Mouse (Mus musculus) heart, postnatal 0 days (tissue): ENCODE measurements around the gene Ndufv1. TPM values are rescaled to one million over a fixed set of nuclear protein-coding genes. Genes with fewer than 3 reads are reported as not detected.

Experiments used
- ATAC-seq: fragments of 200-750 bp; cut with Nextera tagmentation; 2 replicates; pipeline ENCODE4 v1.8.0; 2017; ENCODE audit warnings: low read depth, moderate number of reproducible peaks, moderate library complexity; ENCODE audit not compliant: insufficient read depth
- DNase-seq: peaks from one replicate; pipeline ENCODE4 v3.0.0-alpha.2; 2016; ENCODE audit warnings: low spot score
- H3K27ac ChIP-seq: fragments of 300-500 bp; sonication (generic); 2 replicates; pipeline ENCODE4 v1.5.1; 2014; ENCODE audit warnings: low read depth, mild to moderate bottlenecking
- H3K27me3 ChIP-seq: fragments of 300-500 bp; sonication (generic); 2 replicates; pipeline ENCODE4 v1.6.1; 2014; ENCODE audit warnings: low read length, mixed read lengths; ENCODE audit not compliant: control insufficient read depth, insufficient read depth
- H3K36me3 ChIP-seq: fragments of 300-500 bp; sonication (generic); replicated peaks from 2 replicates; pipeline ENCODE4 v1.6.1; 2014; ENCODE audit warnings: low read length, mixed read lengths; ENCODE audit not compliant: control insufficient read depth, insufficient read depth
- H3K4me1 ChIP-seq: fragments of 300-500 bp; sonication (generic); 2 replicates; pipeline ENCODE4 v1.6.1; 2014; ENCODE audit warnings: antibody characterized with exemption; ENCODE audit not compliant: control insufficient read depth, insufficient read depth
- H3K4me2 ChIP-seq: fragments of 300-500 bp; sonication (generic); 2 replicates; pipeline ENCODE4 v1.6.1; 2014; ENCODE audit warnings: low read depth, mild to moderate bottlenecking, low read length, moderate library complexity
- H3K4me3 ChIP-seq: fragments of 300-500 bp; sonication (generic); 2 replicates; pipeline ENCODE4 v1.5.1; 2014; ENCODE audit warnings: low read depth, low read length
- H3K9ac ChIP-seq: fragments of 300-500 bp; sonication (generic); replicated peaks from 2 replicates; pipeline ENCODE4 v1.6.1; 2014; ENCODE audit warnings: low read depth, low read length, mixed read lengths
- H3K9me3 ChIP-seq: fragments of 300-500 bp; sonication (generic); replicated peaks from 2 replicates; pipeline ENCODE4 v1.6.1; 2016; ENCODE audit warnings: low read length; ENCODE audit not compliant: control insufficient read depth
- CTCF ChIP-seq: IDR thresholded peaks from 2 replicates; pipeline ENCODE4 v1.5.1; 2016; ENCODE audit warnings: antibody characterized with exemption, control low read depth, low read depth
- EP300 ChIP-seq: IDR thresholded peaks from 2 replicates; pipeline ENCODE4 v1.6.1; 2016; ENCODE audit warnings: antibody characterized with exemption, low read depth
- WGBS: fragments of 180-500 bp; shearing (Covaris S2); extraction: QIAGEN DNeasy Blood & Tissue Kit; methylation state at CpG from one replicate; pipeline ENCODE4 v1.1.7; 2014; 5-methylcytosine and 5-hydroxymethylcytosine counted together
- polyA plus RNA-seq: library from polyadenylated mRNA; unstranded; fragments of >200 nt; fragmentation: Nextera tagmentation; extraction: Ambion mirVana; gene quantifications from 2 replicates; pipeline ENCODE4 v1.2.1, GENCODE M21; 2015
- total RNA-seq: library from RNA; depleted of rRNA; stranded (reverse); fragments of >200 nt; gene quantifications from 2 replicates; pipeline ENCODE4 v1.2.3, GENCODE M21; 2014; ENCODE audit warnings: low replicate concordance

The Ndufv1 gene
- total and polyA plus RNA-seq, 2 experiments from 2014 or later: 941 to 1,090 TPM

DNA sequence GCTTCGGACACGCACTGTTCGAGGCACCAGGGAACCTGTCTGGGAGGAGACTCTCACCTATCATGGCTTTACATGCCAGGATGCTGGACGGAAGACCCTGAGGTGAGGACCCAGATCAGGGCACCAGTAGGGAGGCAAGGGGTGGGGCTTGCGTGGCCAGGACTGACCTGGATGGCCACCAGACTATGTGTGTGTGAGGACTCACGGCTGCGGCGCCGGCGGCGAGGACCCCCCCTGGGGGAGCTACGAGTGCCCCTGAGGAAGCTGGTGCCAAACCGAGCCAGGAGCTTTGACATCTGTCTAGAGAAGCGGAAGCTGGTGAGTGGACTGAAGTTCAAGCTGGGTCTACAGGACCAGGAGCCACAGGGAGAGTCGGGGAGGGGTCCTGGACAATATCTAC, 8.3 kb downstream of the Ndufv1 start:
- Histone ChIP-seq H3K36me3 (peaks cover 37% of the 10 kb centered on the region), H3K9ac (peak overlapping the region; percentile 12; the same call in 1 of the 2 replicates), H3K4me2 (peak overlapping the region; percentile 49), H3K27me3 (no peaks in the 10 kb centered on the region), H3K4me3 (peak overlapping the region; percentile 25; the same call in 1 of the 2 replicates), H3K27ac (peak overlapping the region; percentile 33; the same call in 1 of the 2 replicates), H3K9me3 (no peaks in the 10 kb centered on the region), H3K4me1 (peaks cover 39% of the 10 kb centered on the region)
- TF ChIP-seq EP300 (no peak), CTCF (no peak)
- DNase-seq: no peak
- 66% methylated on average over 15 of the region's 15 CpGs for whole genome bisulfite sequencing
- ATAC-seq: no peak

DNA sequence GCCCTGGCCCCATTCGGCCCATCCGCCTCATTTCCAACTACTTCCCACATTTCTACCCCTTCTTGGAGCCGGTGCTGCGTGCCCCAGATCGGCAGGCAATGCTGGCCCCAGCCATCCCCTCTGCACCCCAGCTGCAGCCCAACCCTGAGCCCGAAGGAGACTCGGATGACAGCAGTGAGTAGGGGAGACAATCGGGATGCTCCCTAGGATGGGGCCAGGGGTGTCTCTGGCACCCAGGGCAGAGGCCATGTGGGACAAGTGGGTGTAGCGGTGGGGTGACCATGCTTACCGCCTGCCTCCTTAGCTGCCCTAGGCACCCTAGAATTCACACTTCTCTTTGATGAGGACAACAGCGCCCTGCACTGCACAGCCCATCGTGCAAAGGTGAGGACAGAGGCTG, 9.0 kb downstream of the Ndufv1 start:
- Histone ChIP-seq H3K4me3 (peak overlapping the region; percentile 25), H3K27me3 (no peaks in the 10 kb centered on the region), H3K9ac (peak overlapping the region; percentile 31; the same call in 1 of the 2 replicates), H3K4me2 (peak overlapping the region; percentile 49), H3K9me3 (no peaks in the 10 kb centered on the region), H3K4me1 (peaks cover 39% of the 10 kb centered on the region), H3K27ac (peak overlapping the region; percentile 85), H3K36me3 (peaks cover 30% of the 10 kb centered on the region)
- no peak for TF ChIP-seq CTCF
- no peak for TF ChIP-seq EP300
- 54% methylated on average over 12 of the region's 12 CpGs for WGBS
- DNase-seq: no peak
- ATAC-seq: no peak

- H3K4me1 ChIP-seq: peaks cover 39% of the 10 kb centered on the region
- peak within 1 kb of the TSS; percentile 95 for H3K27ac ChIP-seq
- 48% methylated on average over 1 of the region's 1 CpGs for WGBS
- DNase-seq (peak; percentile 70), ATAC-seq (peak; percentile 60)
- H3K9ac ChIP-seq: peak within 1 kb of the TSS; percentile 31; the same call in 1 of the 2 replicates
- H3K4me3 ChIP-seq: peak within 1 kb of the TSS; percentile 25
- H3K36me3 ChIP-seq: peaks cover 25% of the 10 kb centered on the region
- no peaks in the 10 kb centered on the region for H3K27me3 ChIP-seq
- no peak for TF ChIP-seq CTCF
- peak; percentile 71; the same call in 1 of the 2 replicates for TF ChIP-seq EP300
- H3K4me2 ChIP-seq: peak within 1 kb of the TSS; percentile 49
- no peaks in the 10 kb centered on the region for H3K9me3 ChIP-seq
Measured at GRCm38 (mm10) chr19:4003112-4003511, 9.5 kb downstream of the Ndufv1 start, which contains the start of gene Doc2g. Gene Doc2g, plus strand, starts transcription at chr19:4003313.

DNA sequence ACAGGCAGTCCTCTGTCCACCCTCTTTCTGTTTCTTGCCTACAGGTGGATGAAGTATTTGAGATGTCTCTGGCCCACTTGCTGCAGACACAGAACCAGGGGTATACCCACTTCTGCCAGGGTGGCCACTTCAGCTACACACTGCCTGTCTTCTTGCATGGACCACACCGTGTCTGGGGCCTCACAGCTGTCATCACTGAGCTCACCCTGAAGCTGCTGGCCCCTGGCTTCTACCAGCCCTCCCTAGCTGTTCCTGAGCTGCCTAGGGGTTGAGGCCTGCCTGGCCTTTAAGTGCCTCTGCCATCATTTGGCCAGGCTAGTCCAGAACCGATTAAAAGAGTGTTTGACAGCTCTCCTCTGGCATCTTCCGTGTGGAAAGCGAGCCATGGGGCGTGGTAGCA, 10.9 kb downstream of the Ndufv1 start:
- Histone ChIP-seq H3K4me1 (peaks cover 39% of the 10 kb centered on the region), H3K9ac (no peak overlapping the region), H3K27ac (peak overlapping the region; percentile 95), H3K4me3 (no peak overlapping the region), H3K27me3 (no peaks in the 10 kb centered on the region), H3K9me3 (no peaks in the 10 kb centered on the region), H3K4me2 (no peak overlapping the region), H3K36me3 (peaks cover 11% of the 10 kb centered on the region)
- DNase-seq (no peak), ATAC-seq (no peak)
- WGBS: 61% methylated on average over 5 of the region's 5 CpGs
- TF ChIP-seq CTCF (no peak), EP300 (no peak)

DNA sequence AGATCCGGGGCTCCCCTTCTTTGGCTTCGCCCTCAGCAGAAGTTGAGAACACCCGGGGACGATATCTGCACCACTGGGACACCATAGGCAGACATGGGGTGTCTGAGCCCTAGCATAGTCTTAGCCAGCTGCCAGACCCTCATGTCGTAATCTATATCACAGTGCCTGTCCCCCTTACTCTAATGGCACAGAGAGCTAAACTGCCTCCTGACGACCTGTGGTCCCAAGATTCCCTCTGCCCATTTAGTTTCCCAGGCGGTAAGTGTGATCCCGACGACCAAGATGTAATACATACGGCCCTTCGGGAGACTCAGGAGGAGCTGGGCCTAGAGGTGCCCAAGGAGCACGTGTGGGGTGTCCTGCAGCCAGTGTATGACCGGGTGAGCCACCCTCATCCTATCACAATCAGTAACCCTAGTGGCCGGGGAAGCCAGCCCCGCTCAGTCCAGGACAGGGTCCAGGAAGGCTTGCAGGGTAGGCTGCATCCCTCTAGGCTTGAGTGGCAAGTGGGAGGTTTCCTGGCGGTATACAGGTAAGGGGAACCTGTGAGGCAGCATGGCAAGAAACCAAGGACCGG, 11.6 kb downstream of the Ndufv1 start:
- H3K9ac ChIP-seq: peak overlapping the region; percentile 54
- H3K4me2 ChIP-seq: peak overlapping the region; percentile 74
- peaks cover 39% of the 10 kb centered on the region for H3K4me1 ChIP-seq
- DNase-seq (no peak), ATAC-seq (no peak)
- TF ChIP-seq CTCF (no peak), EP300 (no peak)
- peak overlapping the region; percentile 95 for H3K27ac ChIP-seq
- no peaks in the 10 kb centered on the region for H3K27me3 ChIP-seq
- peaks cover 4% of the 10 kb centered on the region; the same call in 1 of the 2 replicates for H3K36me3 ChIP-seq
- 18% methylated on average over 17 of the region's 17 CpGs for WGBS
- H3K4me3 ChIP-seq: peak overlapping the region; percentile 67
- H3K9me3 ChIP-seq: no peaks in the 10 kb centered on the region
